Mouse (Mus musculus) heart, adult 2 months (tissue): ENCODE measurements around the gene Nup188. TPM values are rescaled to one million over a fixed set of nuclear protein-coding genes. Genes with fewer than 3 reads are reported as not detected.

Source experiments
- DNase-seq, 2 experiments: peaks; one replicate each; pipeline ENCODE4 v3.0.0; 2021
- H3K27ac ChIP-seq: fragments of 200-600 bp; 2 replicates; pipeline ENCODE4 v1.8.1; 2022
- H3K27me3 ChIP-seq: fragments of 200-500 bp; 2 replicates; pipeline ENCODE4 v1.6.1; 2012; ENCODE audit warnings: mild to moderate bottlenecking, low read length, inconsistent platforms, mixed read lengths; ENCODE audit not compliant: control insufficient read depth, insufficient read depth
- H3K36me3 ChIP-seq: fragments of 200-500 bp; 2 replicates; pipeline ENCODE4 v1.6.1; 2012; ENCODE audit warnings: low read length, inconsistent platforms; ENCODE audit not compliant: control insufficient read depth, insufficient read depth
- H3K4me1 ChIP-seq: fragments of 200-500 bp; 2 replicates; pipeline ENCODE4 v1.6.1; 2011; ENCODE audit warnings: low read length; ENCODE audit not compliant: control insufficient read depth, insufficient read depth
- H3K4me3 ChIP-seq: fragments of 200-600 bp; 2 replicates; pipeline ENCODE4 v1.8.1; 2022
- H3K79me2 ChIP-seq: fragments of 200-500 bp; replicated peaks from 2 replicates; pipeline ENCODE4 v1.6.1; 2012; ENCODE audit warnings: mild to moderate bottlenecking, inconsistent platforms, low read length, moderate library complexity, mixed read lengths; ENCODE audit not compliant: control insufficient read depth, insufficient read depth
- H3K9ac ChIP-seq: fragments of 200-500 bp; 2 replicates; pipeline ENCODE4 v1.6.1; 2012; ENCODE audit warnings: low read depth, mild to moderate bottlenecking, control low read depth, inconsistent platforms, low read length, mixed read lengths
- CTCF ChIP-seq: fragments of 200-600 bp; IDR thresholded peaks from 2 replicates; pipeline ENCODE4 v1.8.1; 2022; ENCODE audit warnings: antibody characterized with exemption, mild to moderate bottlenecking, moderate library complexity
- EP300 ChIP-seq: fragments of 200-500 bp; IDR thresholded peaks from 2 replicates; pipeline ENCODE4 v1.6.1; 2011; ENCODE audit warnings: low read depth, low read length, control low read depth; ENCODE audit not compliant: insufficient read depth
- POLR2A ChIP-seq: fragments of 200-500 bp; IDR thresholded peaks from 2 replicates; pipeline ENCODE4 v1.6.1; 2011; ENCODE audit warnings: mild to moderate bottlenecking, low read depth, low read length, control low read depth; ENCODE audit not compliant: insufficient read depth
- WGBS: fragments of 180-500 bp; shearing (Covaris S2); methylation state at CpG from one replicate; pipeline ENCODE4 v1.1.7; 2018; 5-methylcytosine and 5-hydroxymethylcytosine counted together
- intact Hi-C: fragments of 180-260 bp; cut with DNase I; formaldehyde crosslinking; loops from one replicate; pipeline ENCODE4 v1.15.1; 2025
- polyA plus RNA-seq: library from polyadenylated mRNA; depleted of rRNA; stranded (reverse); fragments of >200 nt; gene quantifications from 2 replicates; pipeline ENCODE4 v1.2.3, GENCODE M21; 2012
- total RNA-seq, 2 experiments: library from RNA; stranded (reverse); gene quantifications; 2 replicates each; pipeline ENCODE4 v1.2.3; 2021

The Nup188 gene
- total and polyA plus RNA-seq, 3 experiments: 15.3 to 16.9 (median 15.3) TPM

- peak; percentile 59 for TF ChIP-seq CTCF
- TF ChIP-seq EP300: no peak
- no peak for TF ChIP-seq POLR2A
- peak in 1 of 2 experiments; percentile 8 for DNase-seq
- H3K36me3 ChIP-seq: peaks cover 52% of the 10 kb centered on the region
- peaks cover 62% of the 10 kb centered on the region for H3K4me1 ChIP-seq
- H3K79me2 ChIP-seq: peaks cover 7% of the 10 kb centered on the region
- no peaks in the 10 kb centered on the region for H3K27me3 ChIP-seq
- intact Hi-C loops: no loop called here
- peak overlapping the region; percentile 97 for H3K27ac ChIP-seq
- 78% methylated on average over 4 of the region's 4 CpGs for WGBS
- H3K9ac ChIP-seq: no peak overlapping the region
- H3K4me3 ChIP-seq: no peak overlapping the region
Measured at GRCm38 (mm10) chr2:30261064-30261736, 25.0 kb upstream of the Nup188 start.

DNA sequence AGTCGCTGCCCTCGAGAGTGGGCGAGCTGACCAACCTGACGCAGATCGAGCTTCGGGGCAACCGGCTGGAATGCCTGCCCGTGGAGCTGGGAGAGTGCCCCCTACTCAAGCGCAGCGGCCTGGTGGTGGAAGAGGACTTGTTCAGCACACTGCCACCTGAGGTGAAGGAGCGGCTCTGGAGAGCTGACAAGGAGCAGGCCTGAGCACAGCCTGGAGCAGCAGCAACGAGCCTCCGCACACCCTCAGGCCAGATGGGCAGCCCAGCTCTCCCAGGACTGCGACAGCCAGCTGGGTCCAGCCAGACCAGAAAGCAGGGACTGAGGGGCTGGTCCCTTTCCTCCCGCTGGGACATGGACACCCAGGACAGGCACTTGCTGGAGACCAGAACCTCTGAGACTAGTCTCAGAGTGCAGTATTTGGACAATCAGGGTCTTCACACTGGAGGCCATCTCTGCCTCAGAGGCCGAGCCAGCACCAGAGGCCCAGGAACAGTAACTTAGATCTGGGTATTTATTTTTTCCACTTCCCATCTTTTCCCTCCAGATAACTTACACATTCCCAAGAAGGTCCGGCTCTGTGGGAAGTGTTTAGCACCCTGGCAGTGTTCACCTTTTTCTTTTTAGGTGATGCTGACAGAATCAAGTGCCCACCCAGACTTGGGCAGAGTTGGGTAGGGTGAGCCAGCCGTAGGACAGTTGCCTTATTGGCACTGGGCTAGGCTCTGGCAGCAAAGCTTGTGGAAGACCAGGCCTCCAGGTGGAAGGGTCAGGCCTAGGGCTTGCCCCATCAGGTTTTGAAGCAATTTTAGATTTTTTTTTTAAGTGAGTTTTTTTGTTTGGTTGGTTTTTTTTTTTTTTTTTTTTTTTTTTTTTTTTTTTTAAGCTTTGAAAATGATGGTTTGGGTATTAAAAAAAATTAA lies 24.0 kb upstream of the Nup188 start:
- peaks cover 69% of the 10 kb centered on the region for H3K4me1 ChIP-seq

GRCm38 (mm10) chr2:30262840-30263441 lies 23.3 kb upstream of the Nup188 start:
- Histone ChIP-seq H3K4me3 (0 out of 2 replicates have a peak overlapping the region, but pooled peaks have one; percentile 20), H3K9ac (no peak overlapping the region), H3K27me3 (no peaks in the 10 kb centered on the region), H3K27ac (peak overlapping the region; percentile 97), H3K79me2 (peaks cover 2% of the 10 kb centered on the region), H3K36me3 (peaks cover 43% of the 10 kb centered on the region), H3K4me1 (peaks cover 64% of the 10 kb centered on the region)
- 7% methylated on average over 4 of the region's 4 CpGs for WGBS
- peak; percentile 76 to 78 for DNase-seq
- intact Hi-C loops: no loop called here
- TF ChIP-seq EP300 (peak; percentile 91), CTCF (no peak), POLR2A (0 out of 2 replicates have a peak, but pooled peaks have one; percentile 23)

More for the DNA sequence above, 24.0 kb upstream of the Nup188 start:
- peak overlapping the region; percentile 5; the same call in 1 of the 2 replicates for H3K4me3 ChIP-seq
- intact Hi-C loops: no loop called here
- peak in 1 of 2 experiments; percentile 22 for DNase-seq
- peaks cover 50% of the 10 kb centered on the region for H3K36me3 ChIP-seq
- TF ChIP-seq EP300 (no peak), POLR2A (no peak), CTCF (no peak)
- peak overlapping the region; percentile 40 for H3K9ac ChIP-seq
- WGBS: 73% methylated on average over 18 of the region's 18 CpGs
- peak overlapping the region; percentile 97 for H3K27ac ChIP-seq
- H3K79me2 ChIP-seq: peaks cover 6% of the 10 kb centered on the region
- H3K27me3 ChIP-seq: no peaks in the 10 kb centered on the region

DNA sequence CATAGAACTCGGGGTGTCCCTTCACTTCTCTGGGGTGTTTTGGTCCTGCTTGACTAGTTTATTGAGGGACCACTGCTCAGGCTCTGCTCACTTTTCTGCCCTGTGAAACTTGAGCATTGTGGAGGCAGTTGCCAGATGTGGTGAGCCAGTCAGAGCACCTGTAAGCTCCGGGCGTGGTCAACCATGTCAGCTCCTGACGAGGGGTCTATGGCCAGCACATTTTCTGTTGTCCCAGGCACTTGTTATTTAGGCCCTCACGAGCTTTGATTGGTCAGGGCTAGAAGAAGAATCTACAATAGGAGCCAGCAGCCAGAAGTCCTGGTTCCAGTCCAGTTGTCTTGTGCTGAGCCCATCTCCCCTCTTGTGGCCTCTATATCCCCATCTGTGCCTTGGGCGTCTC lies 22.4 kb upstream of the Nup188 start:
- Histone ChIP-seq H3K36me3 (peaks cover 41% of the 10 kb centered on the region), H3K27ac (peak overlapping the region; percentile 97), H3K4me3 (no peak overlapping the region), H3K79me2 (peaks cover 2% of the 10 kb centered on the region), H3K4me1 (peaks cover 63% of the 10 kb centered on the region), H3K9ac (no peak overlapping the region), H3K27me3 (no peaks in the 10 kb centered on the region)
- WGBS: 76% methylated on average over 6 of the region's 6 CpGs
- TF ChIP-seq EP300 (no peak), CTCF (no peak), POLR2A (no peak)
- peak in 1 of 2 experiments; percentile 23 for DNase-seq
- intact Hi-C loops: no loop called here

DNA sequence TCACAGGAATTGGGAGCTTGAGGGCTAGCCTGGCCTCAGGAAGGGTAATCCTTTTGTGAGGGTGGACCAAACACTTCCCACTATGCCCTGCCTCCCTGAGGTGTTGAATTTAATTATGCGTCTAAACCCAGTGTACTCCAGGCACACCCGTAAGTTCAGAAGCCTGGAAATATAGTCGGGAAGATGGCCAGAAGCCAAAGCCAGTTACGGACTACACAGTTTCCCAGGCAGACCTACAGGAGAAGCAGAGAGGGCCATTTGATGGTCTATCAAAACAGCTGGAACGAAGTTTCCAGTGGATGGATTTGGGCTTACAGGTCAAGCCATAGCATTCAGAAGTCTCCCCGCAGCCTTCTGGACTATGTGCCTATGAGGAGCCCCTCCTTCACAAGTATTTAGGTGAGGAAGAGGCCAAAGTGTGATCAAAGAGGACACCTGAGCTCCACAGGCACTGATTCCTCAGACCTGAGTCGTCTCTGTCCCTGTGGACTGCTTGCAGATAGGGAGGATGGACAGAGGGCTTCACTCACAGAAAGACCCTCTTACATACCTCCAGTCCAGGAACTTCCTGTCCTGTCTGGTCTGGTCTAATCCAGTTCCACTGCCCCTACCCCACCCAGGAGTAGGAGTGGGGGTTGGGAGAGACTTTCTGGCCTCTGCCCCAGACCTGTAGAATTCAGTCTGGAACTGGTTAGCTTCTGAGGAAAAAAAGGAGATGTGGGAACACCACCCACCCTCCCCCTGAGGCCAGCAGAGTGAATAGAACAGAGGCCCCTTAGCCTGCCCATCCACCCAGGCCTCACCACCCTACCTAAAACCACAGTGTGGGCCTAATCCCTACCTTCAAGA lies 21.3 kb upstream of the Nup188 start:
- H3K27me3 ChIP-seq: no peaks in the 10 kb centered on the region
- WGBS: 23% methylated on average over 7 of the region's 7 CpGs
- intact Hi-C loops: loop anchor here (1.0 kb wide), 1 partner anchor 25 kb away; the partner anchor contains the start of gene Gm28035
- peak in 1 of 2 experiments; percentile 37 for DNase-seq
- peaks cover 2% of the 10 kb centered on the region for H3K79me2 ChIP-seq
- H3K4me1 ChIP-seq: peaks cover 60% of the 10 kb centered on the region
- no peak; the same call in 1 of the 2 replicates for TF ChIP-seq POLR2A
- TF ChIP-seq EP300: no peak
- TF ChIP-seq CTCF: no peak
- no peak overlapping the region for H3K4me3 ChIP-seq
- H3K27ac ChIP-seq: peak overlapping the region; percentile 97
- peak overlapping the region; percentile 48 for H3K9ac ChIP-seq
- peaks cover 41% of the 10 kb centered on the region for H3K36me3 ChIP-seq
